Mouse (Mus musculus) CH12.LX (cell line): ENCODE data around the gene Zeb2.

Experiments used
- CHD1 ChIP-seq: IDR thresholded peaks from 2 replicates; pipeline ENCODE4 v1.6.1; 2012; ENCODE audit warnings: low read depth, low read length, improper control_type of control experiment, inconsistent platforms
- CHD2 ChIP-seq: IDR thresholded peaks from 2 replicates; pipeline ENCODE4 v1.6.1; 2011; ENCODE audit warnings: low read length, improper control_type of control experiment
- E2F4 ChIP-seq: IDR thresholded peaks from 2 replicates; pipeline ENCODE4 v1.6.1; 2011; ENCODE audit warnings: low read depth, low read length, improper control_type of control experiment; ENCODE audit not compliant: insufficient replicate concordance
- HCFC1 ChIP-seq: IDR thresholded peaks from 2 replicates; pipeline ENCODE4 v1.6.1; 2012; ENCODE audit warnings: low read depth, mild to moderate bottlenecking, inconsistent platforms, low read length, improper control_type of control experiment
- JUND ChIP-seq: conservative IDR thresholded peaks from 2 replicates; pipeline ENCODE4 v1.6.1; 2011; ENCODE audit warnings: low read depth, low read length, improper control_type of control experiment
- KAT2A ChIP-seq: IDR thresholded peaks from 2 replicates; pipeline ENCODE4 v1.6.1; 2012; ENCODE audit warnings: low read length, improper control_type of control experiment, inconsistent platforms; ENCODE audit not compliant: insufficient replicate concordance
- MAFK ChIP-seq: IDR thresholded peaks from 2 replicates; pipeline ENCODE4 v1.6.1; 2011; ENCODE audit warnings: low read length, improper control_type of control experiment; ENCODE audit not compliant: insufficient replicate concordance
- MAX ChIP-seq: IDR thresholded peaks from 2 replicates; pipeline ENCODE4 v1.6.1; 2011; ENCODE audit warnings: low read length, improper control_type of control experiment
- MEF2A ChIP-seq: IDR thresholded peaks from 2 replicates; pipeline ENCODE4 v1.6.1; 2014; ENCODE audit warnings: low read depth, mild to moderate bottlenecking, inconsistent platforms, low read length, improper control_type of control experiment, borderline replicate concordance
- MXI1 ChIP-seq: IDR thresholded peaks from 2 replicates; pipeline ENCODE4 v1.6.1; 2011; ENCODE audit warnings: mild to moderate bottlenecking, low read depth, low read length, improper control_type of control experiment
- NRF1 ChIP-seq: IDR thresholded peaks from 2 replicates; pipeline ENCODE4 v1.6.1; 2014; ENCODE audit warnings: low read depth, mild to moderate bottlenecking, inconsistent platforms, low read length, improper control_type of control experiment, moderate library complexity
- POLR2A ChIP-seq: IDR thresholded peaks from 2 replicates; pipeline ENCODE4 v1.6.1; 2011; ENCODE audit warnings: low read depth, mild to moderate bottlenecking, improper control_type of control experiment, low read length

DNA sequence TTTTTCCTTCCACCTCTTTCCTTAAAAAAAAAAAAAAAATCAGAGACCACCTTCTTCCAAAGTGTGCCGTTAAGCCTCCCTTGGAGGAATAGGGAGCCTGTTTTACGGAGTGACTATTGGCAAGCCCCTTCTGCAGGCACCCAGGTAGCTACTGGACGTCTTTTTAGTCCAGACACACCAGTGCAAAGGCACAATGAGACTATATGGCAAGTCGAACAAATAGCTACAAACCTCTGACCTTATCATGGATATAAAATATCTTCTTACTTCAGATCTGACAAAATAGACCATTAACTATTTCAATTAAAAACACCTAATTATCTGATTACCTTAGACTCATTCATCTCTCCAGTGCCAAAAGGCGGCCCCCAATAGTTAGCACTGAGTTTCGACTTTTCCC is 2.0 kb downstream of the Zeb2 start:
- TF ChIP-seq MAFK: no peak
- TF ChIP-seq MEF2A: no peak
- no peak; the same call in 1 of the 2 replicates for TF ChIP-seq CHD1
- TF ChIP-seq KAT2A: no peak
- TF ChIP-seq HCFC1: no peak
- no peak for TF ChIP-seq NRF1
- no peak for TF ChIP-seq MAX
- TF ChIP-seq MXI1: no peak
- no peak for TF ChIP-seq POLR2A
- TF ChIP-seq JUND: no peak
- TF ChIP-seq CHD2: no peak
- no peak for TF ChIP-seq E2F4
